Mouse (Mus musculus): Measurements from ENCODE around the gene Btbd2. TPM values are rescaled to one million over a fixed set of nuclear protein-coding genes. Genes with fewer than 3 reads are reported as not detected.

Btbd2 gene
- polyA plus RNA-seq, 1 experiment from 2014 or later: 75.0 TPM

GRCm38 (mm10) chr10:80666837-80667412 is 10.1 kb upstream of the Btbd2 start:
- peaks cover 55% of the 10 kb centered on the region for H3K36me3 ChIP-seq (ENCODE audit: control insufficient read depth, insufficient read depth, low read length)
- WGBS: 87% methylated on average over 19 of the region's 19 CpGs

GRCm38 (mm10) chr10:80665981-80666733 is 9.3 kb upstream of the Btbd2 start:
- H3K4me1 ChIP-seq (ENCODE audit: control insufficient read depth, insufficient read depth, low read length): no peaks in the 10 kb centered on the region
- no peak overlapping the region for H3K9ac ChIP-seq (replicated peaks; ENCODE audit: low read depth, low read length)
- no peak overlapping the region for H3K4me2 ChIP-seq (ENCODE audit: low read depth, low read length)
- H3K36me3 ChIP-seq (ENCODE audit: control insufficient read depth, insufficient read depth, low read length): peaks cover 49% of the 10 kb centered on the region
- H3K9me3 ChIP-seq (ENCODE audit: control insufficient read depth, low read length): no peaks in the 10 kb centered on the region
- no peak overlapping the region for H3K27ac ChIP-seq (ENCODE audit: low read depth, low read length)
- 78% methylated on average over 10 of the region's 10 CpGs for WGBS
- no peaks in the 10 kb centered on the region for H3K27me3 ChIP-seq (ENCODE audit: control insufficient read depth, insufficient read depth, low read length)
- no peak for ATAC-seq (ENCODE audit: low read depth)
- no peak overlapping the region for H3K4me3 ChIP-seq (ENCODE audit: low read depth, low read length)

More at GRCm38 (mm10) chr10:80666837-80667412, 10.1 kb upstream of the Btbd2 start:
- Histone ChIP-seq H3K4me3 (ENCODE audit: low read depth, low read length) (no peak overlapping the region), H3K4me1 (ENCODE audit: control insufficient read depth, insufficient read depth, low read length) (no peaks in the 10 kb centered on the region; the same call in 1 of the 2 replicates), H3K27me3 (ENCODE audit: control insufficient read depth, insufficient read depth, low read length) (no peaks in the 10 kb centered on the region), H3K27ac (ENCODE audit: low read depth, low read length) (no peak overlapping the region), H3K4me2 (ENCODE audit: low read depth, low read length) (no peak overlapping the region), H3K9me3 (ENCODE audit: control insufficient read depth, low read length) (no peaks in the 10 kb centered on the region), H3K9ac (replicated peaks; ENCODE audit: low read depth, low read length) (no peak overlapping the region)
- no peak for ATAC-seq (ENCODE audit: low read depth)

- Histone ChIP-seq H3K4me3 (ENCODE audit: low read depth, low read length) (no peak overlapping the region), H3K4me2 (ENCODE audit: low read depth, low read length) (no peak overlapping the region), H3K4me1 (ENCODE audit: control insufficient read depth, insufficient read depth, low read length) (no peaks in the 10 kb centered on the region), H3K27ac (ENCODE audit: low read depth, low read length) (no peak overlapping the region), H3K36me3 (ENCODE audit: control insufficient read depth, insufficient read depth, low read length) (peaks cover 45% of the 10 kb centered on the region), H3K9ac (replicated peaks; ENCODE audit: low read depth, low read length) (no peak overlapping the region), H3K27me3 (ENCODE audit: control insufficient read depth, insufficient read depth, low read length) (no peaks in the 10 kb centered on the region), H3K9me3 (ENCODE audit: control insufficient read depth, low read length) (no peaks in the 10 kb centered on the region)
- 71% methylated on average over 4 of the region's 4 CpGs for WGBS
- ATAC-seq (ENCODE audit: low read depth): no peak
These were observed 8.6 kb upstream of the Btbd2 start for GRCm38 (mm10) chr10:80665459-80665858.

GRCm38 (mm10) chr10:80665016-80665380 is 8.1 kb upstream of the Btbd2 start:
- Histone ChIP-seq H3K36me3 (ENCODE audit: control insufficient read depth, insufficient read depth, low read length) (peaks cover 42% of the 10 kb centered on the region), H3K4me1 (ENCODE audit: control insufficient read depth, insufficient read depth, low read length) (no peaks in the 10 kb centered on the region), H3K9ac (replicated peaks; ENCODE audit: low read depth, low read length) (no peak overlapping the region)

GRCm38 (mm10) chr10:80664197-80665015 is 7.5 kb upstream of the Btbd2 start:
- Histone ChIP-seq H3K27ac (ENCODE audit: low read depth, low read length) (no peak overlapping the region), H3K9ac (replicated peaks; ENCODE audit: low read depth, low read length) (no peak overlapping the region), H3K4me3 (ENCODE audit: low read depth, low read length) (no peak overlapping the region), H3K4me1 (ENCODE audit: control insufficient read depth, insufficient read depth, low read length) (no peaks in the 10 kb centered on the region), H3K36me3 (ENCODE audit: control insufficient read depth, insufficient read depth, low read length) (peaks cover 37% of the 10 kb centered on the region), H3K4me2 (ENCODE audit: low read depth, low read length) (no peak overlapping the region), H3K27me3 (ENCODE audit: control insufficient read depth, insufficient read depth, low read length) (no peaks in the 10 kb centered on the region), H3K9me3 (ENCODE audit: control insufficient read depth, low read length) (no peaks in the 10 kb centered on the region)
- peak; percentile 3; the same call in 1 of the 2 replicates for ATAC-seq (ENCODE audit: low read depth)
- WGBS: 44% methylated on average over 16 of the region's 16 CpGs

More at GRCm38 (mm10) chr10:80665016-80665380, 8.1 kb upstream of the Btbd2 start:
- 22% methylated on average over 10 of the region's 10 CpGs for WGBS
- no peaks in the 10 kb centered on the region for H3K27me3 ChIP-seq (ENCODE audit: control insufficient read depth, insufficient read depth, low read length)
- no peaks in the 10 kb centered on the region for H3K9me3 ChIP-seq (ENCODE audit: control insufficient read depth, low read length)
- no peak overlapping the region for H3K4me2 ChIP-seq (ENCODE audit: low read depth, low read length)
- H3K4me3 ChIP-seq (ENCODE audit: low read depth, low read length): no peak overlapping the region
- H3K27ac ChIP-seq (ENCODE audit: low read depth, low read length): no peak overlapping the region
- ATAC-seq (ENCODE audit: low read depth): no peak

GRCm38 (mm10) chr10:80663485-80664196 is 6.8 kb upstream of the Btbd2 start:
- peaks cover 29% of the 10 kb centered on the region for H3K36me3 ChIP-seq (ENCODE audit: control insufficient read depth, insufficient read depth, low read length)
- H3K4me1 ChIP-seq (ENCODE audit: control insufficient read depth, insufficient read depth, low read length): no peaks in the 10 kb centered on the region
- WGBS: 55% methylated on average over 5 of the region's 5 CpGs
- no peaks in the 10 kb centered on the region for H3K9me3 ChIP-seq (ENCODE audit: control insufficient read depth, low read length)
- H3K27me3 ChIP-seq (ENCODE audit: control insufficient read depth, insufficient read depth, low read length): no peaks in the 10 kb centered on the region
- H3K4me2 ChIP-seq (ENCODE audit: low read depth, low read length): no peak overlapping the region
- no peak overlapping the region for H3K9ac ChIP-seq (replicated peaks; ENCODE audit: low read depth, low read length)
- ATAC-seq (ENCODE audit: low read depth): no peak
- no peak overlapping the region for H3K27ac ChIP-seq (ENCODE audit: low read depth, low read length)
- no peak overlapping the region for H3K4me3 ChIP-seq (ENCODE audit: low read depth, low read length)

- Histone ChIP-seq H3K36me3 (ENCODE audit: control insufficient read depth, insufficient read depth, low read length) (peaks cover 4% of the 10 kb centered on the region; the same call in 1 of the 2 replicates), H3K4me1 (ENCODE audit: control insufficient read depth, insufficient read depth, low read length) (0 out of 2 replicates have a peak, but pooled peaks cover 3% of the 10 kb centered on the region), H3K4me2 (ENCODE audit: low read depth, low read length) (no peak overlapping the region), H3K27ac (ENCODE audit: low read depth, low read length) (no peak overlapping the region), H3K4me3 (ENCODE audit: low read depth, low read length) (no peak overlapping the region), H3K9me3 (ENCODE audit: control insufficient read depth, low read length) (no peaks in the 10 kb centered on the region), H3K27me3 (ENCODE audit: control insufficient read depth, insufficient read depth, low read length) (no peaks in the 10 kb centered on the region), H3K9ac (replicated peaks; ENCODE audit: low read depth, low read length) (no peak overlapping the region)
- ATAC-seq (ENCODE audit: low read depth): no peak
- whole genome bisulfite sequencing: 36% methylated on average over 5 of the region's 5 CpGs
These were observed 4.3 kb upstream of the Btbd2 start for GRCm38 (mm10) chr10:80661149-80661548.

- 16% methylated on average over 10 of the region's 10 CpGs for WGBS
- Histone ChIP-seq H3K27ac (ENCODE audit: low read depth, low read length) (no peak overlapping the region), H3K4me1 (ENCODE audit: control insufficient read depth, insufficient read depth, low read length) (peaks cover 18% of the 10 kb centered on the region), H3K27me3 (ENCODE audit: control insufficient read depth, insufficient read depth, low read length) (no peaks in the 10 kb centered on the region), H3K36me3 (ENCODE audit: control insufficient read depth, insufficient read depth, low read length) (no peaks in the 10 kb centered on the region), H3K9me3 (ENCODE audit: control insufficient read depth, low read length) (no peaks in the 10 kb centered on the region), H3K4me3 (ENCODE audit: low read depth, low read length) (no peak overlapping the region), H3K4me2 (ENCODE audit: low read depth, low read length) (no peak overlapping the region), H3K9ac (replicated peaks; ENCODE audit: low read depth, low read length) (no peak overlapping the region)
- ATAC-seq (ENCODE audit: low read depth): no peak
These were observed 2.3 kb upstream of the Btbd2 start for GRCm38 (mm10) chr10:80659213-80659612.
